Mouse (Mus musculus): ENCODE data around the gene Col6a6. TPM values are rescaled to one million over a fixed set of nuclear protein-coding genes. Genes with fewer than 3 reads are reported as not detected.

Col6a6 gene
- polyA plus RNA-seq, 1 experiment from 2014 or later: 0.55 TPM

GRCm38 (mm10) chr9:105764681-105765080 is 63.3 kb downstream of the Col6a6 start:
- ATAC-seq (ENCODE audit: insufficient number of reproducible peaks, insufficient read depth, low FRiP score, low TSS enrichment): no peak
- WGBS: 61% methylated on average over 5 of the region's 5 CpGs
- H3K27ac ChIP-seq: no peak overlapping the region
- H3K4me1 ChIP-seq: no peaks in the 10 kb centered on the region
- H3K27me3 ChIP-seq: no peaks in the 10 kb centered on the region
- no peaks in the 10 kb centered on the region for H3K9me3 ChIP-seq
- H3K4me2 ChIP-seq (replicated peaks): no peak overlapping the region
- H3K36me3 ChIP-seq: no peaks in the 10 kb centered on the region
- no peak overlapping the region for H3K4me3 ChIP-seq
- no peak overlapping the region for H3K9ac ChIP-seq

- Histone ChIP-seq H3K4me1 (no peaks in the 10 kb centered on the region), H3K27ac (no peak overlapping the region), H3K4me2 (replicated peaks) (no peak overlapping the region), H3K36me3 (no peaks in the 10 kb centered on the region), H3K4me3 (no peak overlapping the region), H3K9me3 (no peaks in the 10 kb centered on the region), H3K27me3 (no peaks in the 10 kb centered on the region), H3K9ac (no peak overlapping the region)
- ATAC-seq (ENCODE audit: insufficient number of reproducible peaks, insufficient read depth, low FRiP score, low TSS enrichment): peak; percentile 28; the same call in 1 of the 2 replicates
- WGBS: 47% methylated on average over 5 of the region's 5 CpGs
These were observed 63.8 kb downstream of the Col6a6 start for GRCm38 (mm10) chr9:105764127-105764526.

GRCm38 (mm10) chr9:105763625-105764024 is 64.3 kb downstream of the Col6a6 start:
- H3K27ac ChIP-seq: no peak overlapping the region
- H3K4me2 ChIP-seq (replicated peaks): no peak overlapping the region
- no peak for ATAC-seq (ENCODE audit: insufficient number of reproducible peaks, insufficient read depth, low FRiP score, low TSS enrichment)
- 47% methylated on average over 3 of the region's 3 CpGs for WGBS
- no peaks in the 10 kb centered on the region for H3K36me3 ChIP-seq
- no peak overlapping the region for H3K4me3 ChIP-seq
- no peak overlapping the region for H3K9ac ChIP-seq
- no peaks in the 10 kb centered on the region for H3K9me3 ChIP-seq
- no peaks in the 10 kb centered on the region for H3K27me3 ChIP-seq
- H3K4me1 ChIP-seq: no peaks in the 10 kb centered on the region

GRCm38 (mm10) chr9:105762274-105762673 is 65.7 kb downstream of the Col6a6 start:
- Histone ChIP-seq H3K4me2 (replicated peaks) (no peak overlapping the region), H3K27me3 (no peaks in the 10 kb centered on the region), H3K36me3 (no peaks in the 10 kb centered on the region), H3K4me1 (0 out of 2 replicates have a peak, but pooled peaks cover 2% of the 10 kb centered on the region), H3K9ac (no peak overlapping the region), H3K9me3 (no peaks in the 10 kb centered on the region), H3K4me3 (no peak overlapping the region), H3K27ac (no peak overlapping the region)
- 86% methylated on average over 7 of the region's 7 CpGs for WGBS
- ATAC-seq (ENCODE audit: insufficient number of reproducible peaks, insufficient read depth, low FRiP score, low TSS enrichment): no peak

- no peak overlapping the region for H3K27ac ChIP-seq
- no peaks in the 10 kb centered on the region for H3K27me3 ChIP-seq
- no peak overlapping the region for H3K9ac ChIP-seq
- no peaks in the 10 kb centered on the region for H3K36me3 ChIP-seq
- no peak overlapping the region for H3K4me2 ChIP-seq (replicated peaks)
- 0 out of 2 replicates have a peak, but pooled peaks cover 2% of the 10 kb centered on the region for H3K4me1 ChIP-seq
- 79% methylated on average over 5 of the region's 5 CpGs for WGBS
- H3K9me3 ChIP-seq: no peaks in the 10 kb centered on the region
- no peak for ATAC-seq (ENCODE audit: insufficient number of reproducible peaks, insufficient read depth, low FRiP score, low TSS enrichment)
- H3K4me3 ChIP-seq: no peak overlapping the region
These were observed 69.1 kb downstream of the Col6a6 start for GRCm38 (mm10) chr9:105758861-105759260.

GRCm38 (mm10) chr9:105758173-105758765 is 69.7 kb downstream of the Col6a6 start:
- no peaks in the 10 kb centered on the region for H3K36me3 ChIP-seq
- WGBS: 64% methylated on average over 14 of the region's 14 CpGs
- no peaks in the 10 kb centered on the region for H3K9me3 ChIP-seq
- H3K27ac ChIP-seq: no peak overlapping the region
- H3K9ac ChIP-seq: no peak overlapping the region
- H3K27me3 ChIP-seq: no peaks in the 10 kb centered on the region
- ATAC-seq (ENCODE audit: insufficient number of reproducible peaks, insufficient read depth, low FRiP score, low TSS enrichment): no peak
- H3K4me1 ChIP-seq: 0 out of 2 replicates have a peak, but pooled peaks cover 2% of the 10 kb centered on the region
- no peak overlapping the region for H3K4me2 ChIP-seq (replicated peaks)
- no peak overlapping the region for H3K4me3 ChIP-seq

- H3K27ac ChIP-seq: no peak overlapping the region
- H3K4me3 ChIP-seq: no peak overlapping the region
- WGBS: 56% methylated on average over 1 of the region's 1 CpGs
- no peak overlapping the region for H3K9ac ChIP-seq
- H3K27me3 ChIP-seq: no peaks in the 10 kb centered on the region
- no peak overlapping the region for H3K4me2 ChIP-seq (replicated peaks)
- H3K9me3 ChIP-seq: no peaks in the 10 kb centered on the region
- 0 out of 2 replicates have a peak, but pooled peaks cover 2% of the 10 kb centered on the region for H3K4me1 ChIP-seq
- no peaks in the 10 kb centered on the region for H3K36me3 ChIP-seq
- no peak for ATAC-seq (ENCODE audit: insufficient number of reproducible peaks, insufficient read depth, low FRiP score, low TSS enrichment)
These were observed 73.7 kb downstream of the Col6a6 start for GRCm38 (mm10) chr9:105754256-105754655.

GRCm38 (mm10) chr9:105745861-105746260 is 82.1 kb downstream of the Col6a6 start:
- no peak for ATAC-seq (ENCODE audit: insufficient number of reproducible peaks, insufficient read depth, low FRiP score, low TSS enrichment)
- WGBS: 86% methylated on average over 3 of the region's 3 CpGs
- no peak overlapping the region for H3K4me3 ChIP-seq

GRCm38 (mm10) chr9:105740413-105740812 is 87.5 kb downstream of the Col6a6 start:
- H3K4me3 ChIP-seq: no peak overlapping the region
- H3K36me3 ChIP-seq: no peaks in the 10 kb centered on the region
- WGBS: 70% methylated on average over 2 of the region's 2 CpGs
- ATAC-seq (ENCODE audit: insufficient number of reproducible peaks, insufficient read depth, low FRiP score, low TSS enrichment): no peak
- no peaks in the 10 kb centered on the region for H3K4me1 ChIP-seq
- no peak overlapping the region for H3K4me2 ChIP-seq (replicated peaks)
- H3K27me3 ChIP-seq: no peaks in the 10 kb centered on the region
- H3K27ac ChIP-seq: no peak overlapping the region
- no peak overlapping the region for H3K9ac ChIP-seq
- H3K9me3 ChIP-seq: no peaks in the 10 kb centered on the region

More at GRCm38 (mm10) chr9:105745861-105746260, 82.1 kb downstream of the Col6a6 start:
- Histone ChIP-seq H3K36me3 (no peaks in the 10 kb centered on the region), H3K9me3 (no peaks in the 10 kb centered on the region), H3K27ac (no peak overlapping the region), H3K4me1 (no peaks in the 10 kb centered on the region), H3K4me2 (replicated peaks) (no peak overlapping the region), H3K27me3 (no peaks in the 10 kb centered on the region), H3K9ac (no peak overlapping the region)

- Histone ChIP-seq H3K9ac (no peak overlapping the region), H3K4me1 (no peaks in the 10 kb centered on the region), H3K27ac (no peak overlapping the region), H3K27me3 (no peaks in the 10 kb centered on the region), H3K9me3 (no peaks in the 10 kb centered on the region), H3K4me3 (no peak overlapping the region), H3K36me3 (no peaks in the 10 kb centered on the region), H3K4me2 (replicated peaks) (no peak overlapping the region)
- no peak for ATAC-seq (ENCODE audit: insufficient number of reproducible peaks, insufficient read depth, low FRiP score, low TSS enrichment)
- WGBS: 82% methylated on average over 9 of the region's 9 CpGs
These were observed 88.5 kb downstream of the Col6a6 start for GRCm38 (mm10) chr9:105739446-105739845.

- H3K4me1 ChIP-seq: no peaks in the 10 kb centered on the region
- 42% methylated on average over 8 of the region's 8 CpGs for WGBS
These were observed 90.5 kb downstream of the Col6a6 start for GRCm38 (mm10) chr9:105737448-105737847.

GRCm38 (mm10) chr9:105735195-105735594 is 92.8 kb downstream of the Col6a6 start:
- no peaks in the 10 kb centered on the region for H3K9me3 ChIP-seq

More at GRCm38 (mm10) chr9:105737448-105737847, 90.5 kb downstream of the Col6a6 start:
- Histone ChIP-seq H3K4me3 (no peak overlapping the region), H3K27ac (no peak overlapping the region), H3K9me3 (no peaks in the 10 kb centered on the region), H3K36me3 (no peaks in the 10 kb centered on the region), H3K4me2 (replicated peaks) (no peak overlapping the region), H3K27me3 (no peaks in the 10 kb centered on the region), H3K9ac (no peak overlapping the region)
- ATAC-seq (ENCODE audit: insufficient number of reproducible peaks, insufficient read depth, low FRiP score, low TSS enrichment): no peak

More at GRCm38 (mm10) chr9:105735195-105735594, 92.8 kb downstream of the Col6a6 start:
- H3K4me2 ChIP-seq (replicated peaks): no peak overlapping the region
- no peaks in the 10 kb centered on the region for H3K36me3 ChIP-seq
- H3K4me1 ChIP-seq: no peaks in the 10 kb centered on the region
- no peak overlapping the region for H3K9ac ChIP-seq
- ATAC-seq (ENCODE audit: insufficient number of reproducible peaks, insufficient read depth, low FRiP score, low TSS enrichment): no peak
- WGBS: 80% methylated on average over 5 of the region's 5 CpGs
- no peak overlapping the region for H3K27ac ChIP-seq
- H3K27me3 ChIP-seq: no peaks in the 10 kb centered on the region
- H3K4me3 ChIP-seq: no peak overlapping the region
